Mouse (Mus musculus): Measurements from ENCODE around the gene Hoxd4. TPM values are rescaled to one million over a fixed set of nuclear protein-coding genes. Genes with fewer than 3 reads are reported as not detected.

Gene Hoxd4
- polyA plus RNA-seq, 1 experiment from 2014 or later: 0.20 TPM

DNA sequence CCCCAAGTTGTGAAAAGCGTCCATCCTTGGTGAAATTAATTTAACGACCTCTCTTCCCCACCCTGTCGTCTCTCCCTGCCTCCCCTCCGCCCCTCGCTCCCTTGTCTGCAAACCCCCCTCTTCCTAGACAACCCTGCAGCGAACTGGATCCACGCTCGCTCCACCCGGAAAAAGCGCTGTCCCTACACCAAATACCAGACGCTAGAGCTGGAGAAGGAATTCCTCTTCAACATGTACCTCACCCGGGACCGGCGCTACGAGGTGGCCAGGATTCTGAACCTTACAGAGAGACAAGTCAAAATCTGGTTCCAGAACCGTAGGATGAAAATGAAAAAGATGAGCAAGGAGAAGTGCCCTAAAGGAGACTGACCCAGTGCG lies 12.7 kb upstream of the Hoxd4 start:
- H3K27me3 ChIP-seq (replicated peaks; ENCODE audit: control insufficient read depth, insufficient read depth, low read length): peaks cover 98% of the 10 kb centered on the region
- 0 out of 2 replicates have a peak, but pooled peaks cover 2% of the 10 kb centered on the region for H3K4me1 ChIP-seq (replicated peaks; ENCODE audit: control insufficient read depth, insufficient read depth, low read length)
- H3K4me3 ChIP-seq (ENCODE audit: low read depth, low read length): peak overlapping the region; percentile 45
- no peak for TF ChIP-seq CTCF (IDR thresholded peaks at IDR 0.05; ENCODE audit: low read depth)
- WGBS: 4% methylated on average over 17 of the region's 17 CpGs
- H3K9ac ChIP-seq (ENCODE audit: low read depth, low read length): no peak overlapping the region; the same call in 1 of the 2 replicates
- no peak for ATAC-seq
- H3K4me2 ChIP-seq (replicated peaks; ENCODE audit: low read depth): peak overlapping the region; percentile 65
- no peaks in the 10 kb centered on the region for H3K9me3 ChIP-seq (ENCODE audit: control insufficient read depth)
- no peaks in the 10 kb centered on the region for H3K36me3 ChIP-seq (ENCODE audit: control insufficient read depth, insufficient read depth)
- H3K27ac ChIP-seq (ENCODE audit: low read depth, low read length): no peak overlapping the region

- H3K4me3 ChIP-seq (ENCODE audit: low read depth, low read length): peak overlapping the region; percentile 9; the same call in 1 of the 2 replicates
- no peaks in the 10 kb centered on the region for H3K9me3 ChIP-seq (ENCODE audit: control insufficient read depth)
- TF ChIP-seq CTCF (IDR thresholded peaks at IDR 0.05; ENCODE audit: low read depth): no peak
- H3K4me1 ChIP-seq (replicated peaks; ENCODE audit: control insufficient read depth, insufficient read depth, low read length): 0 out of 2 replicates have a peak, but pooled peaks cover 2% of the 10 kb centered on the region
- no peaks in the 10 kb centered on the region for H3K36me3 ChIP-seq (ENCODE audit: control insufficient read depth, insufficient read depth)
- 0 out of 2 replicates have a peak overlapping the region, but pooled peaks have one; percentile 3 for H3K4me2 ChIP-seq (replicated peaks; ENCODE audit: low read depth)
- peaks cover 98% of the 10 kb centered on the region for H3K27me3 ChIP-seq (replicated peaks; ENCODE audit: control insufficient read depth, insufficient read depth, low read length)
- WGBS: 15% methylated on average over 23 of the region's 23 CpGs
- no peak overlapping the region for H3K27ac ChIP-seq (ENCODE audit: low read depth, low read length)
- H3K9ac ChIP-seq (ENCODE audit: low read depth, low read length): no peak overlapping the region
- ATAC-seq: no peak
Measured at GRCm38 (mm10) chr2:74699664-74700545, 11.8 kb upstream of the Hoxd4 start.

- no peak for ATAC-seq
- H3K36me3 ChIP-seq (ENCODE audit: control insufficient read depth, insufficient read depth): no peaks in the 10 kb centered on the region
- WGBS: 15% methylated on average over 22 of the region's 22 CpGs
- H3K27ac ChIP-seq (ENCODE audit: low read depth, low read length): no peak overlapping the region
- H3K9ac ChIP-seq (ENCODE audit: low read depth, low read length): no peak overlapping the region
- no peak overlapping the region for H3K4me2 ChIP-seq (replicated peaks; ENCODE audit: low read depth)
- 0 out of 2 replicates have a peak, but pooled peaks cover 2% of the 10 kb centered on the region for H3K4me1 ChIP-seq (replicated peaks; ENCODE audit: control insufficient read depth, insufficient read depth, low read length)
- H3K4me3 ChIP-seq (ENCODE audit: low read depth, low read length): peak overlapping the region; percentile 9; the same call in 1 of the 2 replicates
- H3K27me3 ChIP-seq (replicated peaks; ENCODE audit: control insufficient read depth, insufficient read depth, low read length): peaks cover 98% of the 10 kb centered on the region
- TF ChIP-seq CTCF (IDR thresholded peaks at IDR 0.05; ENCODE audit: low read depth): no peak
- no peaks in the 10 kb centered on the region for H3K9me3 ChIP-seq (ENCODE audit: control insufficient read depth)
Measured at GRCm38 (mm10) chr2:74700546-74701112, 11.1 kb upstream of the Hoxd4 start.

DNA sequence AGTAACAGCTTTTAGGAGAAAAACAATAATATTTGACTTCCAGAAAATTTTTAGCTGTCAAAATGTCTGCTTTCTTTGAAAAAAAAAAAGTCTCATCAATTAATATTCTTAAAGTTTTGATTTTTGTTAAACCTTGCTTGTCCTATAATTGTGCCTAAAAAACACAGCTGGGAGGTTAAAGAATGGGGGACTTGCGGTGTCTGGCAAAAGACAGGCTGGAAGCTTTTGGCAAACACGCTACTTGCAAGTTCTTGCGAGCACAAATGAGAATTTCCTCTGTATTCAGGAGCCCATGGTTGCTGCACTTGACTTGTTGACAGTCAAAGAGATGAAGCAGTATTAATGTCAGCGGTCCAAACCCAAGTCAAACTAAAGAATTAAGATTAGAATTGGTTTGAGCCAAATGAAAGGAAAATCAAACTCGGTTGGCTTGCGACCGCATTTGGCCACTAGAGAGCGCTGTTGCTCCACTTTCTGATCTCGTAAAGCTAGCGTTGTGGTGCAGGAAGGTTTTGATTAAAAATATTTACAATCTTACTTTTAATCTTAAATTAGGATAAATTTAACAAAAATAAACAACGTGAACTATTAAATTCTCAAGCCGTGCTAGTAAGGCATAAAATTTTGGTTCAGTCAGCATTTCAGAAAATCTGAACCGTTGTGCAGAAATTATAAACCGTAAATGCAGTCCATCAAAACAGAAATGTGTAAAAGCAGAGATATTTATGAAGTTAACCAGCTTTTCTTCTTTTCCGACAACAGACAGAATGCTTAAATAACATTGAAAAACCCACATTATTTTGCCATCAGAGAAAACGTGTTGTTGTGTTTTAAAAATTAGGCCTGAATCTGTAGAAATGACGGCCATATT lies 9.5 kb upstream of the Hoxd4 start:
- Histone ChIP-seq H3K4me1 (replicated peaks; ENCODE audit: control insufficient read depth, insufficient read depth, low read length) (0 out of 2 replicates have a peak, but pooled peaks cover 2% of the 10 kb centered on the region), H3K9me3 (ENCODE audit: control insufficient read depth) (no peaks in the 10 kb centered on the region), H3K4me3 (ENCODE audit: low read depth, low read length) (no peak overlapping the region), H3K27ac (ENCODE audit: low read depth, low read length) (no peak overlapping the region), H3K36me3 (ENCODE audit: control insufficient read depth, insufficient read depth) (no peaks in the 10 kb centered on the region), H3K9ac (ENCODE audit: low read depth, low read length) (no peak overlapping the region), H3K27me3 (replicated peaks; ENCODE audit: control insufficient read depth, insufficient read depth, low read length) (peaks cover 96% of the 10 kb centered on the region), H3K4me2 (replicated peaks; ENCODE audit: low read depth) (no peak overlapping the region)
- peak; percentile 90 for TF ChIP-seq CTCF (IDR thresholded peaks at IDR 0.05; ENCODE audit: low read depth)
- 17% methylated on average over 17 of the region's 17 CpGs for WGBS
- ATAC-seq: no peak

DNA sequence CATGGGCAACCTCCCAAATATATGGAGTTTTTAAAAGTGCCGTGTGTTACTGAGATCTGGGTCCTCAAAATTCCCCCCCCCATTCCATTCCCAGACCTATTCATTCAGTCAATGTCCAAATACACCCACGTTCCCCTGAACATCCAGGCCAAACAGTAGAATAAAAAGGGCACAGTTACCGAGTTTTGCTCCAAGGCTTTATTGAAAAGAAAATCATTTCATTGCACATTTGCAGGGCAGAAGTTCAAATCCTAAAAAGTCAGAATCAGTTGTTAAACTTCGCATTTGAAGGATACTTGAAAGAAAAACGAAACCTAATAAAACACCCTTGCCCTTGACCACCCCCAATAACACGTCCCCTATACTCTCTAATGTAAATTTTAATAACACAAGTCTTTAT lies 8.9 kb upstream of the Hoxd4 start:
- Histone ChIP-seq H3K9me3 (ENCODE audit: control insufficient read depth) (no peaks in the 10 kb centered on the region), H3K9ac (ENCODE audit: low read depth, low read length) (no peak overlapping the region), H3K4me2 (replicated peaks; ENCODE audit: low read depth) (no peak overlapping the region), H3K27me3 (replicated peaks; ENCODE audit: control insufficient read depth, insufficient read depth, low read length) (peaks cover 96% of the 10 kb centered on the region), H3K4me1 (replicated peaks; ENCODE audit: control insufficient read depth, insufficient read depth, low read length) (0 out of 2 replicates have a peak, but pooled peaks cover 2% of the 10 kb centered on the region), H3K4me3 (ENCODE audit: low read depth, low read length) (no peak overlapping the region), H3K27ac (ENCODE audit: low read depth, low read length) (no peak overlapping the region), H3K36me3 (ENCODE audit: control insufficient read depth, insufficient read depth) (no peaks in the 10 kb centered on the region)
- no peak for TF ChIP-seq CTCF (IDR thresholded peaks at IDR 0.05; ENCODE audit: low read depth)
- 39% methylated on average over 6 of the region's 6 CpGs for WGBS
- ATAC-seq: no peak
